Mouse (Mus musculus) embryonic fibroblast, embryonic 13.5 days (primary cell): ENCODE measurements around the gene Pld1. TPM values are rescaled to one million over a fixed set of nuclear protein-coding genes. Genes with fewer than 3 reads are reported as not detected.
"Not testable (repeated sequence)": the region's sequence is repeated elsewhere in the genome, so short reads cannot be mapped to it uniquely, and the experiment has no call there.

Source experiments
- H3K27ac ChIP-seq: 2 replicates; pipeline ENCODE4 v1.5.1; 2012; ENCODE audit warnings: low read length, control low read depth, inconsistent platforms; ENCODE audit not compliant: insufficient read depth
- H3K4me1 ChIP-seq: 2 replicates; pipeline ENCODE4 v1.6.1; 2011; ENCODE audit warnings: low read length; ENCODE audit not compliant: control insufficient read depth, insufficient read depth
- H3K4me3 ChIP-seq: 2 replicates; pipeline ENCODE4 v1.5.1; 2011; ENCODE audit warnings: mild to moderate bottlenecking, control low read depth, low read length; ENCODE audit not compliant: insufficient read depth
- CTCF ChIP-seq: IDR thresholded peaks from 2 replicates; pipeline ENCODE4 v1.5.1; 2011; ENCODE audit warnings: mild to moderate bottlenecking, control low read depth, low read length, moderate library complexity, borderline replicate concordance; ENCODE audit not compliant: insufficient read depth
- POLR2A ChIP-seq: IDR thresholded peaks from 2 replicates; pipeline ENCODE4 v1.6.1; 2011; ENCODE audit warnings: low read depth, mild to moderate bottlenecking, control low read depth, low read length, moderate library complexity
- polyA plus RNA-seq: library from polyadenylated mRNA; stranded (reverse); fragments of >200 nt; gene quantifications from 2 replicates; pipeline ENCODE4 v1.2.4, GENCODE M21; 2011; ENCODE audit warnings: low read depth; ENCODE audit not compliant: missing spikeins, insufficient read length

Gene Pld1
- polyA plus RNA-seq, 1 experiment, result 13.3 TPM

- H3K4me3 ChIP-seq, result no peak overlapping the region
- TF ChIP-seq POLR2A (no peak), CTCF (no peak)
- H3K27ac ChIP-seq, result peak overlapping the region; percentile 82
- H3K4me1 ChIP-seq, result peaks cover 12% of the 10 kb centered on the region; the same call in 1 of the 2 replicates
Observed at GRCm38 (mm10) chr3:27941634-27942033, 3.1 kb downstream of the Pld1 start.

- peaks cover 8% of the 10 kb centered on the region; the same call in 1 of the 2 replicates for H3K4me1 ChIP-seq
- H3K27ac ChIP-seq, result peak overlapping the region; percentile 43; the same call in 1 of the 2 replicates
- TF ChIP-seq POLR2A (no peak), CTCF (no peak)
- no peak overlapping the region for H3K4me3 ChIP-seq
Observed at GRCm38 (mm10) chr3:27942991-27943390, 4.5 kb downstream of the Pld1 start.

- not testable (repeated sequence) for H3K4me3 ChIP-seq, H3K27ac ChIP-seq, H3K4me1 ChIP-seq
Observed at GRCm38 (mm10) chr3:27945397-27945796, 6.9 kb downstream of the Pld1 start.

- no peak for TF ChIP-seq CTCF
- TF ChIP-seq POLR2A, result no peak
- Histone ChIP-seq H3K4me3 (no peak overlapping the region), H3K27ac (no peak overlapping the region), H3K4me1 (no peaks in the 10 kb centered on the region)
Observed at GRCm38 (mm10) chr3:27949175-27949872, 10.8 kb downstream of the Pld1 start.

- H3K4me1 ChIP-seq, result no peaks in the 10 kb centered on the region
- no peak overlapping the region for H3K4me3 ChIP-seq
- no peak for TF ChIP-seq CTCF
- no peak for TF ChIP-seq POLR2A
- no peak overlapping the region for H3K27ac ChIP-seq
Observed at GRCm38 (mm10) chr3:27949873-27950250, 11.4 kb downstream of the Pld1 start.

GRCm38 (mm10) chr3:27950726-27951125, 12.2 kb downstream of the Pld1 start:
- Histone ChIP-seq H3K27ac (no peak overlapping the region), H3K4me3 (no peak overlapping the region), H3K4me1 (no peaks in the 10 kb centered on the region)
- TF ChIP-seq CTCF (no peak), POLR2A (no peak)

- no peaks in the 10 kb centered on the region for H3K4me1 ChIP-seq
- no peak overlapping the region for H3K4me3 ChIP-seq
- no peak for TF ChIP-seq POLR2A
- no peak for TF ChIP-seq CTCF
- H3K27ac ChIP-seq, result no peak overlapping the region
Observed at GRCm38 (mm10) chr3:27951721-27952120, 13.2 kb downstream of the Pld1 start.

- Histone ChIP-seq H3K4me3 (no peak overlapping the region), H3K4me1 (no peaks in the 10 kb centered on the region), H3K27ac (no peak overlapping the region)
- TF ChIP-seq CTCF (no peak), POLR2A (no peak)
Observed at GRCm38 (mm10) chr3:27956006-27956405, 17.5 kb downstream of the Pld1 start.

- TF ChIP-seq POLR2A (no peak), CTCF (no peak)
- H3K4me3 ChIP-seq, result no peak overlapping the region
- H3K27ac ChIP-seq, result no peak overlapping the region
- H3K4me1 ChIP-seq, result peaks cover 1% of the 10 kb centered on the region; the same call in 1 of the 2 replicates
Observed at GRCm38 (mm10) chr3:27959221-27959620, 20.7 kb downstream of the Pld1 start.

GRCm38 (mm10) chr3:27961162-27961561, 22.7 kb downstream of the Pld1 start:
- Histone ChIP-seq H3K4me3 (no peak overlapping the region), H3K27ac (no peak overlapping the region), H3K4me1 (peaks cover 4% of the 10 kb centered on the region; the same call in 1 of the 2 replicates)
- TF ChIP-seq CTCF (no peak), POLR2A (no peak)

- H3K27ac ChIP-seq, result no peak overlapping the region
- peaks cover 4% of the 10 kb centered on the region; the same call in 1 of the 2 replicates for H3K4me1 ChIP-seq
- no peak overlapping the region for H3K4me3 ChIP-seq
- TF ChIP-seq CTCF, result no peak
- TF ChIP-seq POLR2A, result no peak
Observed at GRCm38 (mm10) chr3:27963795-27964201, 25.3 kb downstream of the Pld1 start.
